Mouse (Mus musculus) limb, embryonic 14.5 days (tissue): ENCODE measurements at regions not wholly inside any gene's neighbourhood (a gene's known extent, or its start where the extent isn't known, plus 50 kb on each side); places are given as distances from the start of the nearest gene placed in this dataset.
A peak's percentile ranks its signal among the peaks of the same experiment; 100 is the strongest.

Source experiments
- ATAC-seq: fragments of 200-750 bp; cut with Nextera tagmentation; 2 replicates; pipeline ENCODE4 v1.8.0; 2017; ENCODE audit warnings: low read depth, moderate number of reproducible peaks, moderate TSS enrichment; ENCODE audit not compliant: low FRiP score
- DNase-seq: peaks from one replicate; pipeline ENCODE4 v3.0.0-alpha.2; 2015; ENCODE audit warnings: low spot score
- H3K27ac ChIP-seq: fragments of 300-500 bp; sonication (generic); replicated peaks from 2 replicates; pipeline ENCODE4 v1.5.1; 2014; ENCODE audit warnings: low read depth, mild to moderate bottlenecking, low read length, moderate library complexity, mixed read lengths
- H3K27me3 ChIP-seq: fragments of 300-500 bp; sonication (generic); 2 replicates; pipeline ENCODE4 v1.6.1; 2014; ENCODE audit warnings: low read length, mixed read lengths; ENCODE audit not compliant: control insufficient read depth, insufficient read depth
- H3K36me3 ChIP-seq: fragments of 300-500 bp; sonication (generic); 2 replicates; pipeline ENCODE4 v1.6.1; 2014; ENCODE audit warnings: mild to moderate bottlenecking, low read length, moderate library complexity, mixed read lengths; ENCODE audit not compliant: control insufficient read depth, insufficient read depth
- H3K4me1 ChIP-seq: fragments of 300-500 bp; sonication (generic); 2 replicates; pipeline ENCODE4 v1.6.1; 2014; ENCODE audit warnings: antibody characterized with exemption, low read length, mixed read lengths; ENCODE audit not compliant: control insufficient read depth, insufficient read depth
- H3K4me2 ChIP-seq: fragments of 300-500 bp; sonication (generic); replicated peaks from 2 replicates; pipeline ENCODE4 v1.6.1; 2014; ENCODE audit warnings: low read depth, mild to moderate bottlenecking, low read length, moderate library complexity; ENCODE audit not compliant: severe bottlenecking
- H3K4me3 ChIP-seq: fragments of 300-500 bp; sonication (generic); replicated peaks from 2 replicates; pipeline ENCODE4 v1.5.1; 2014; ENCODE audit warnings: low read length
- H3K9ac ChIP-seq: fragments of 300-500 bp; sonication (generic); 2 replicates; pipeline ENCODE4 v1.6.1; 2014; ENCODE audit warnings: mild to moderate bottlenecking, low read depth, low read length, moderate library complexity; ENCODE audit not compliant: severe bottlenecking
- H3K9me3 ChIP-seq: fragments of 300-500 bp; sonication (generic); 2 replicates; pipeline ENCODE4 v1.6.1; 2016; ENCODE audit warnings: low read length; ENCODE audit not compliant: control insufficient read depth
- POLR2A ChIP-seq: fragments of 200-500 bp; IDR thresholded peaks from 2 replicates; pipeline ENCODE4 v1.8.0; 2012; ENCODE audit warnings: inconsistent platforms, mild to moderate bottlenecking, moderate library complexity, borderline replicate concordance; ENCODE audit not compliant: insufficient read depth, insufficient read length; ENCODE audit errors: extremely low read depth
- WGBS: fragments of 180-500 bp; shearing (Covaris S2); extraction: QIAGEN DNeasy Blood & Tissue Kit; methylation state at CpG from one replicate; pipeline ENCODE4 v1.1.7; 2014; 5-methylcytosine and 5-hydroxymethylcytosine counted together

DNA sequence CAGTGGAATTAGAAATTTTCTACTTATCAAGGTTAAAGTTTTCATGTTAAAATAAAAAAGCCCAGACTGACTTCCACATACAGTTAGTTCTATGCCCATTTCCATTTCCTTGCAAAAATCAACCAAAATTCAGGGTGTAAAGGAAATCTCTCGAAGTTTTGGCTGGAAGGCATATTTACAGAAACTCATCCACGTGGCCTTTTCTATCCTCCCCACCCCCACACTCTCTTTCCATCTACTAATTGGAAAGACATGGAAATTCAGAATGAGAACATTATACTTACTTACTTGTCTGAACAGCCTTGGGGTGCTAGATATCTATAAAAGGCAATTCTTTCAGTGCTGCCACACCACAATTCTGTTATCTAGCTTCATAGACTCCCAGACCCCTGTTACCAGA lies 139.9 kb upstream of the Mpdz start:
- DNase-seq (no peak), ATAC-seq (no peak)
- Histone ChIP-seq H3K4me3 (no peak overlapping the region), H3K9ac (no peak overlapping the region), H3K27ac (0 out of 2 replicates have a peak overlapping the region, but pooled peaks have one; percentile 48), H3K4me2 (no peak overlapping the region), H3K4me1 (peaks cover 27% of the 10 kb centered on the region), H3K36me3 (no peaks in the 10 kb centered on the region), H3K9me3 (no peaks in the 10 kb centered on the region), H3K27me3 (no peaks in the 10 kb centered on the region)
- WGBS: 46% methylated on average over 2 of the region's 2 CpGs
- TF ChIP-seq POLR2A: no peak

DNA sequence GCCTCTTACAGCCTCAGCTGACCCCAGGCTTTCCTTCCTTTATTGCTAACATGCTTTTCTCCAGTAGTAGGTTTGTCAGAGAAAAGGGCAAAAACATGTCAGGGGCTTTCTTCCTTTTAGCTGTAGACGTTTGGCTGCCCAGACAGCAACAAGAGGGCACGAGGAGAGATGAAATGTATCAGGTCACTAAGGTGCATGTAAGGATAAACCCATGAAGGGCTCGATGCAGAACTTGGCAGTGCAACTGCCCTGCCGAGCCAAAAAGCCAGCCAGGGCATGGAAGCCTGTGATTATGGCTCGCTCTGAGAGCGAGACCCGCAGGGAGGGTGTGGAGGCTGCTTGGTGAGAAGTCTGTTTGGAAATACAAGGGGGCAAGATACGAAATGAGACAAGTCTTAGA lies 137.9 kb upstream of the Mpdz start:
- Histone ChIP-seq H3K4me2 (0 out of 2 replicates have a peak overlapping the region, but pooled peaks have one; percentile 10), H3K27me3 (no peaks in the 10 kb centered on the region), H3K4me1 (peaks cover 27% of the 10 kb centered on the region), H3K36me3 (no peaks in the 10 kb centered on the region), H3K4me3 (no peak overlapping the region), H3K27ac (peak overlapping the region; percentile 48), H3K9ac (0 out of 2 replicates have a peak overlapping the region, but pooled peaks have one; percentile 16), H3K9me3 (no peaks in the 10 kb centered on the region)
- WGBS: 58% methylated on average over 8 of the region's 8 CpGs
- TF ChIP-seq POLR2A: no peak
- ATAC-seq: no peak
- no peak for DNase-seq

DNA sequence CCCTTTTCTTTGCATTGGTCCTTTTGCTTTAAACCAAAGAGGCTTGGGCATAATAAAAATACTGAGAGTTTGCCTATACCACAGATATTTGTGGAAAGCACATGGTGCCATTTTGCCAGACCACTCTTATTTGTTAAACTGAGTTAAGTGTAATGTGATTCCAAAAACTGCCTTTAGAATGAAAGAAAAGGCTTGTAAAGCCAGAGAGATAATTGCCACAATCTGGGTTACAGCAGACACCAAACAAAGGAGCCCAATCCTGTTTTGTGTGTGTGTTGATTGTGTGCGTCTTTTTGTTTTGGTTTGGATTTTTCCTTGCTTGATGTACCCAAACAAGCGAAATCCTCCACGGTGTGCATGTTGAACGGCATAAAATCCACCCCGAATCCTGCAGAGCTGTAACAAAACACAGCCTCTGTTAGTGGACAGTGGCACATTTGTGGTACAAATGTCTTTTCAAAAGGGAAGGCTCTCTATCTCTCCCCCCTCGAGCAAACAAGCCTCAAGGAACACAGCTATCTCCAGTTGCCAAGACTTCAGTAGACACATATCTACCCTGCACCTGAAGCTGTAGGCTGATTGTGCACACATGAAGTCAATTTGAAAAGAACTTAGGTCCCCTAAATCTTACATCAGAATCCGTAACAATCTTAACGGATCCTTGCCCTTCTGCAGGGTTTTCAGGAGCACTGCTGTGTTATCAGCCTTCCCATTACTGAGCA lies 136.9 kb upstream of the Mpdz start:
- ATAC-seq: no peak
- WGBS: 40% methylated on average over 8 of the region's 8 CpGs

DNA sequence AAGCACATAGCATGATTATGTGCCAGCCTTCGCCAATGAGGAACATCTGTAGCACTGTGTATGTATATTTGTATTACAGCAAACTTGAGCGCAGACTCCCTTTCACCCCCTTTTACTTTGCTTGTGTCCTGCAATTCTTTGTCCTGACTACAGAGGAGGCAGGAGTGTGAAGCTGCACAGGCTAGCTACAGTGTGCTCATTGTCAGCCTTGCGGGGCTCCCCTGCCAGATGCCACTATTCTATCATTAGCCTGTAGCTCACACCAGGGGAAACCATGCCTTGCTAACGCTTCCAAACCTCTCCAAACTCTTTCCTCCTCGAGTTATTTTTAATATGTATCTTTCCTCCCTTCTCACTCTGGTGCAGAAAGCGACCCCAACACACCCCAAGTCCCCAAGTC lies 136.4 kb upstream of the Mpdz start:
- Histone ChIP-seq H3K4me2 (0 out of 2 replicates have a peak overlapping the region, but pooled peaks have one; percentile 4), H3K9me3 (no peaks in the 10 kb centered on the region), H3K4me1 (peaks cover 27% of the 10 kb centered on the region), H3K27me3 (no peaks in the 10 kb centered on the region), H3K27ac (peak overlapping the region; percentile 59; the same call in 1 of the 2 replicates), H3K9ac (no peak overlapping the region; the same call in 1 of the 2 replicates), H3K4me3 (no peak overlapping the region), H3K36me3 (no peaks in the 10 kb centered on the region)
- peak; percentile 65 for ATAC-seq
- WGBS: 34% methylated on average over 6 of the region's 6 CpGs
- peak; percentile 40 for DNase-seq
- no peak for TF ChIP-seq POLR2A

More for the DNA sequence above, 136.9 kb upstream of the Mpdz start:
- Histone ChIP-seq H3K27ac (peak overlapping the region; percentile 59; the same call in 1 of the 2 replicates), H3K9me3 (no peaks in the 10 kb centered on the region), H3K4me3 (no peak overlapping the region), H3K27me3 (no peaks in the 10 kb centered on the region), H3K4me2 (0 out of 2 replicates have a peak overlapping the region, but pooled peaks have one; percentile 10), H3K4me1 (peaks cover 27% of the 10 kb centered on the region), H3K36me3 (no peaks in the 10 kb centered on the region), H3K9ac (no peak overlapping the region; the same call in 1 of the 2 replicates)
- peak; percentile 44 for DNase-seq
- no peak for TF ChIP-seq POLR2A

DNA sequence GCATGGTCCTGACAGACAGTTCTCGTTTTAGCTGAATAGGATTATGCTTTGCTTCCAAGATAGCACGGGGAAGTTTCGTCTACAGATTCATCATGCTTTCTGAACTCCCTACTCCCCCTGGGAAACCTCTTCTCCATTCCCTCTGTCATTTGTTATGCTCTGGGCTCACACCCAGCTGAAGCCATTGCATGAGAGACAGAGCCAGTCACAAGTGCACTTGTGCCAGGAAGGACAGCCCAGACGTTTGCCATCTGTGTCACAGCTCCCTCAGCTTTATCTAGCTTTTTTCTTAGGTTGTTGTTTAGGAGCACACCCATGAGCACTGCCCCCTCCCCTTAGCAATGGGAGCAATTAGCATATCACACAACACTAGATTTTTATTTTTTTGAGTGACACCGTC lies 131.2 kb upstream of the Mpdz start:
- Histone ChIP-seq H3K4me2 (no peak overlapping the region), H3K9ac (no peak overlapping the region), H3K4me3 (no peak overlapping the region), H3K27ac (no peak overlapping the region), H3K4me1 (peaks cover 4% of the 10 kb centered on the region; the same call in 1 of the 2 replicates), H3K27me3 (no peaks in the 10 kb centered on the region), H3K9me3 (no peaks in the 10 kb centered on the region), H3K36me3 (no peaks in the 10 kb centered on the region)
- 68% methylated on average over 5 of the region's 5 CpGs for WGBS
- TF ChIP-seq POLR2A: no peak
- no peak for ATAC-seq
- DNase-seq: no peak

DNA sequence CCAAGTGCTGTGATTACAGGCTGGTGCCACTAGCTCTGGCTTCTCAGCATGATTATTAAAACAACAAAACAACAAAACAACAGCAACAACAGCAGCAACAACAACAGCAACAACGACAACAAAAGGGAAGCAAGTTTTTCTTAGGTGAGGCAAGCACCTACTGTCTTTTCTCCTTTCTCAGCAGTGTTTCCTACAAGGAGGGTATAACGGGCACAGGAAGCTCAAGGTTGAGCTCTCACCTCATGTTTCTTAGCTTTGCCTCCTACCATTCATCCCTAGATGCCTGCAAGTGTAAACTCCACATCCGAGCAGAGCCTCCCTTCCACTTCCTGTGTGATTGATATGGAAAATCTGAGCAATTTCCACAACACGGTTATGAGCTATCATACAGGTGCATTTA lies 128.1 kb upstream of the Mpdz start:
- Histone ChIP-seq H3K36me3 (no peaks in the 10 kb centered on the region), H3K4me1 (peaks cover 30% of the 10 kb centered on the region), H3K27me3 (no peaks in the 10 kb centered on the region), H3K4me2 (no peak overlapping the region), H3K9ac (no peak overlapping the region), H3K9me3 (no peaks in the 10 kb centered on the region), H3K4me3 (no peak overlapping the region), H3K27ac (no peak overlapping the region)
- 68% methylated on average over 4 of the region's 4 CpGs for WGBS
- no peak for TF ChIP-seq POLR2A
- ATAC-seq (no peak), DNase-seq (no peak)
